Mouse (Mus musculus) megakaryocyte, embryonic 14.5 days (primary cell): ENCODE results near the gene Sez6l.

Experiments
- FLI1 ChIP-seq: IDR thresholded peaks from 2 replicates; pipeline ENCODE4 v1.6.1; 2012; ENCODE audit warnings: low read length, inconsistent platforms, mixed read lengths
- GATA1 ChIP-seq: IDR thresholded peaks from 3 replicates; pipeline ENCODE4 v1.6.1; 2012; ENCODE audit warnings: mixed read lengths, low read length, inconsistent platforms, borderline replicate concordance

GRCm38 (mm10) chr5:112393741-112394414 lies 183.1 kb downstream of the Sez6l start:
- TF ChIP-seq GATA1 (no peak), FLI1 (no peak)
